Mouse (Mus musculus): ENCODE results near the gene Ptgfrn.

- TF ChIP-seq CTCF (conservative IDR thresholded peaks at IDR 0.05; ENCODE audit: insufficient read depth, insufficient read length, low read depth, low read length) = no peak
- TF ChIP-seq POLR2A (IDR thresholded peaks at IDR 0.05; ENCODE audit: low read depth, low read length) = no peak
These were observed 99.4 kb downstream of the Ptgfrn start for GRCm38 (mm10) chr3:101010589-101011202.
